Mouse (Mus musculus): ENCODE results near the gene St8sia4. TPM values are rescaled to one million over a fixed set of nuclear protein-coding genes. Genes with fewer than 3 reads are reported as not detected.

Gene St8sia4
- polyA plus RNA-seq, 1 experiment = 0.02 TPM

DNA sequence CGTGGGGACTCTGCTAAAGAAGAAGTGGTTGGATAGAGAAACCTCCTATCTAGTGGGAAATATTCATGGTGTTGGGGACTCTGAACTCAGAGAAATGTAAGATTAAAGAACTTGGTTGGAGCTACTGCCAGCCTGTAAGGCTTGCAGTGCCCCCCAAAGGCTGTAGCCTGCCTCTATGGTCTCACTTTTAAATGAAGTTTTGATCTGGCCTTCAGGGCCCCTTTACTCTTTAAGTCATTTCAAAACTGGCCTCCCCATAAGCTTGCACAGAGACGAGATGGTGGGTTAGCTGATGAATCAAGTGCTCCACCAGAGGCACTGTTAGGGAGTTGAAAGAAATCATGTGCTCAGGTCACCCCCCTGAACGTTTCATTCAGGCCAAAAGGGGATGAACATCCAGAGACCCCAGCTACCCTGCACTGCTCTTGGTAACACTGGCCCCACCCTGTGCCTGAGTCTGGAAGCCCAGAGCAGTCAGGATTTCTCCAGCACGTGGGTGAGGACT, 3.0 kb downstream of the St8sia4 start:
- Histone ChIP-seq H3K27me3 (ENCODE audit: control insufficient read depth) (peaks cover 31% of the 10 kb centered on the region), H3K4me1 (ENCODE audit: control insufficient read depth) (peaks cover 11% of the 10 kb centered on the region)

DNA sequence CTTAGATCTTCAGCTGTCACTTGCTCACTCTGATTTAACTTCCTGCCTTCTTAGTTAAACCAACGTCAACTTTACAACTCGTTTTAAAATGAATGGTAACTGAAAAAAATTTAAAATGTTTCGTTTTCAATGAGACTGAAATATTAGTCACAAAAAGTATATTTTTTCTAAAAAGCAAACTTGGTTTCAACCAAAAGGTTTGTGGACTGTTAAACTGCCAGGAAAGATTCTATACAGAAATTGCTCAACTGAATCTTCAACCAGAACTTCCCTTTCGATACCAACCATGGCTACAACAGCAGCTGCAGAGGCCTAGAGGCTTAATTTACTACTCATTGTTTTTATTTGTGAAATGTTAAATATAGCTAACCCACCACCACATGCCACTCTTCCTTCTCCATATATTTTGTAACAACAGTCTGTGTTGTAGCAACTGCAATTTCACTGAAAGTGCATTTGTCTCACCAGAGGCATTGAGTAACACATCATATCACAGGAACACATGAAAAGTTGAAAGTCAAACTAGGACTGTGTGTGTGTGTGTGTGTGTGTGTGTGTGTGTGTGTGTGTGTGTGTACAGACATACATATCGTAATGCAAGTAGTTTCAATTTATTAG, 10.2 kb downstream of the St8sia4 start:
- Histone ChIP-seq H3K27me3 (ENCODE audit: control insufficient read depth) (no peaks in the 10 kb centered on the region), H3K36me3 (ENCODE audit: control insufficient read depth) (no peaks in the 10 kb centered on the region), H3K4me3 (replicated peaks) (no peak overlapping the region), H3K4me1 (ENCODE audit: control insufficient read depth) (no peaks in the 10 kb centered on the region), H3K9me3 (ENCODE audit: control insufficient read depth, low read length) (no peaks in the 10 kb centered on the region)
- TF ChIP-seq GATA1 (IDR thresholded peaks at IDR 0.05; ENCODE audit: low read length) (no peak), TAL1 (IDR thresholded peaks at IDR 0.05; ENCODE audit: low read length) (no peak)

More for the DNA sequence above, 3.0 kb downstream of the St8sia4 start:
- Histone ChIP-seq H3K4me3 (replicated peaks) (no peak overlapping the region), H3K9me3 (ENCODE audit: control insufficient read depth, low read length) (no peaks in the 10 kb centered on the region), H3K36me3 (ENCODE audit: control insufficient read depth) (no peaks in the 10 kb centered on the region)
- TF ChIP-seq TAL1 (IDR thresholded peaks at IDR 0.05; ENCODE audit: low read length) (no peak), GATA1 (IDR thresholded peaks at IDR 0.05; ENCODE audit: low read length) (no peak)

DNA sequence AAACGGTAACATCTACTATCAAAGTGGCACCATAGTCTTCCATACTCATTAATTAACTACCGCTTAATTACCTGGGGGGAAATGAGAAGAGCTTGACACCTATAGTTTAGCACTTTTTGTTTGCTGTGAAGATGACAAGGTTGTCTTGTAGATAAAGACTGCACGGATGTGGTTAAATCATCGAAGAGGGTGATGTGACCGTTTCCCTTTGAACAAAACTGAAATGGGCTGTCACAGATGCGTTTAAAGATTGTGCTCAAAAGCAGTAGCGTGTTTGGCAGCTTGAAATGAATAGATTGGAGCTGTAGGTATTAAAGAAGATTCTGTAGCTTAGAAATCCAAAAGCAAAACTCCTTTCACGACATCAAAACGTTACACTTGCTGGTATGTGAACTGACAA, 11.8 kb downstream of the St8sia4 start:
- no peaks in the 10 kb centered on the region for H3K4me1 ChIP-seq (ENCODE audit: control insufficient read depth)
- H3K27me3 ChIP-seq (ENCODE audit: control insufficient read depth) = no peaks in the 10 kb centered on the region
- no peaks in the 10 kb centered on the region for H3K36me3 ChIP-seq (ENCODE audit: control insufficient read depth)
- no peak overlapping the region for H3K4me3 ChIP-seq (replicated peaks)
- H3K9me3 ChIP-seq (ENCODE audit: control insufficient read depth, low read length) = no peaks in the 10 kb centered on the region
- TF ChIP-seq TAL1 (IDR thresholded peaks at IDR 0.05; ENCODE audit: low read length) (no peak), GATA1 (IDR thresholded peaks at IDR 0.05; ENCODE audit: low read length) (no peak)

DNA sequence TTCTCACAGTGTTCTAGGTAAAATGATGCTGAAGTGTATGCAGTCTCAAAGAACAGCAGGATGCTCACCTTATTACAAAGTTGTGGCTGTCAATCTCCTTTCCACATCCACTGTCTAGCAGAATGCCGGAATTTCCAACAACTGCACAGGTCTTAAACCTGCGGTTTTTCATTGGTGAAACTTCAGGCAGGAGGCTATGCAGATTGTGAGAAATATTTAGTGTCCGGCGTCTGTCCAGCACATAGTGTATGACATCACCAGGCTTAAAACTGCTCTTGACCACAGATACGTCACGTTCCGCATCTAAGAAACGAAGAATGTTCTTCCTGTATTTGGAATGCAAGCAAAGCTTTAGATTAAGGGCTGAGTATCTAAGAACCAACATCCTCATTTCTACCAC, 13.9 kb downstream of the St8sia4 start:
- Histone ChIP-seq H3K4me1 (ENCODE audit: control insufficient read depth) (no peaks in the 10 kb centered on the region), H3K4me3 (replicated peaks) (no peak overlapping the region), H3K27me3 (ENCODE audit: control insufficient read depth) (no peaks in the 10 kb centered on the region), H3K36me3 (ENCODE audit: control insufficient read depth) (no peaks in the 10 kb centered on the region), H3K9me3 (ENCODE audit: control insufficient read depth, low read length) (no peaks in the 10 kb centered on the region)
- no peak for TF ChIP-seq GATA1 (IDR thresholded peaks at IDR 0.05; ENCODE audit: low read length)
- TF ChIP-seq TAL1 (IDR thresholded peaks at IDR 0.05; ENCODE audit: low read length) = no peak

GRCm38 (mm10) chr1:95644292-95644691, 23.1 kb downstream of the St8sia4 start:
- H3K4me3 ChIP-seq (replicated peaks) = no peak overlapping the region
- TF ChIP-seq GATA1 (IDR thresholded peaks at IDR 0.05; ENCODE audit: low read length) (no peak), TAL1 (IDR thresholded peaks at IDR 0.05; ENCODE audit: low read length) (no peak)
- H3K9me3 ChIP-seq (ENCODE audit: control insufficient read depth, low read length) = no peaks in the 10 kb centered on the region

GRCm38 (mm10) chr1:95639001-95639400, 28.4 kb downstream of the St8sia4 start:
- no peaks in the 10 kb centered on the region for H3K36me3 ChIP-seq (ENCODE audit: control insufficient read depth)
- H3K27me3 ChIP-seq (ENCODE audit: control insufficient read depth) = no peaks in the 10 kb centered on the region
- H3K4me3 ChIP-seq (replicated peaks) = no peak overlapping the region
- H3K4me1 ChIP-seq (ENCODE audit: control insufficient read depth) = no peaks in the 10 kb centered on the region
- TF ChIP-seq GATA1 (IDR thresholded peaks at IDR 0.05; ENCODE audit: low read length) (no peak), TAL1 (IDR thresholded peaks at IDR 0.05; ENCODE audit: low read length) (no peak)
- H3K9me3 ChIP-seq (ENCODE audit: control insufficient read depth, low read length) = no peaks in the 10 kb centered on the region

More at GRCm38 (mm10) chr1:95644292-95644691, 23.1 kb downstream of the St8sia4 start:
- H3K36me3 ChIP-seq (ENCODE audit: control insufficient read depth) = no peaks in the 10 kb centered on the region
- no peaks in the 10 kb centered on the region for H3K4me1 ChIP-seq (ENCODE audit: control insufficient read depth)
- no peaks in the 10 kb centered on the region for H3K27me3 ChIP-seq (ENCODE audit: control insufficient read depth)

DNA sequence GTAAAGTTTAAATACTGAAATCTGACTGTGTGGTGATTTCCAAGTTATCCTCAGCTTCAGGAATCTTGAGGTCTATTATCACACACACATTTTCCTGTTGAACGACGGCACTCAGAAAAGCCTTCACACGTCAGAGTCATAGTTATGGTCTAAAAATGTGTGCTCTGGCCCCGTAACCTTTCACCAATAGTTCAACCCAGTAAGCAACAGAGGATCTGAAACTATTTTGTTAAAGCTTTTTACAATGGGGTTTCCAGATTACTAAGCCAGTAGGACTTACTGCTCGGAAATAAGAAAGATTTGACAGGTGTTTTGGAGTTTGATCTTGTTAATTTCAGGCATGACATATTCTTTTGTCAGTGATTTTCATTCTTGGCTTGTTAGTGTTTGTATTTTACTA, 43.0 kb downstream of the St8sia4 start:
- Histone ChIP-seq H3K4me1 (ENCODE audit: control insufficient read depth) (no peaks in the 10 kb centered on the region), H3K27me3 (ENCODE audit: control insufficient read depth) (no peaks in the 10 kb centered on the region), H3K4me3 (replicated peaks) (no peak overlapping the region), H3K36me3 (ENCODE audit: control insufficient read depth) (no peaks in the 10 kb centered on the region), H3K9me3 (ENCODE audit: control insufficient read depth, low read length) (no peaks in the 10 kb centered on the region)
- no peak for TF ChIP-seq TAL1 (IDR thresholded peaks at IDR 0.05; ENCODE audit: low read length)
- TF ChIP-seq GATA1 (IDR thresholded peaks at IDR 0.05; ENCODE audit: low read length) = no peak

DNA sequence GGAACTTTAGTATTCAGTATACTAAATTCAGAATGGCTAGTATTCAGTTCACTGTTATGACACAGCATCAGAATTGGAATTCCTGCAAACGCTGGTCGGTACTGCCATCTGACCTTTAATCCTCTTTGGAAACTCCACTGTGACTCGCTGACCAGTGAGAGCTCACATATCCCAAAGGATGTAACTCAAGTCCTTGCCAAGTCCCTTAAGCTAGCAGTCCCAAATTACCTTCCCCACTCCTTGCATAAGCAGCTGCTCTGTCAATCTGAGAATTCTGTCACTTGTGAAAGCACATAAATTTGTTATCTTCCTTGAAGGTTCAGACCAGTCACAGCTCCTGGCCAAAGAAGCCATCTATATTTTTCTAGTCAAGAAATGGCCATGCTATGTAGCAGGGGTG, 48.7 kb downstream of the St8sia4 start:
- Histone ChIP-seq H3K36me3 (ENCODE audit: control insufficient read depth) (no peaks in the 10 kb centered on the region), H3K4me3 (replicated peaks) (no peak overlapping the region), H3K9me3 (ENCODE audit: control insufficient read depth, low read length) (no peaks in the 10 kb centered on the region), H3K4me1 (ENCODE audit: control insufficient read depth) (no peaks in the 10 kb centered on the region), H3K27me3 (ENCODE audit: control insufficient read depth) (no peaks in the 10 kb centered on the region)
- TF ChIP-seq GATA1 (IDR thresholded peaks at IDR 0.05; ENCODE audit: low read length) (no peak), TAL1 (IDR thresholded peaks at IDR 0.05; ENCODE audit: low read length) (no peak)

GRCm38 (mm10) chr1:95618125-95618524, 49.2 kb downstream of the St8sia4 start:
- Histone ChIP-seq H3K36me3 (ENCODE audit: control insufficient read depth) (no peaks in the 10 kb centered on the region), H3K4me3 (replicated peaks) (no peak overlapping the region), H3K9me3 (ENCODE audit: control insufficient read depth, low read length) (no peaks in the 10 kb centered on the region), H3K4me1 (ENCODE audit: control insufficient read depth) (no peaks in the 10 kb centered on the region), H3K27me3 (ENCODE audit: control insufficient read depth) (no peaks in the 10 kb centered on the region)
- TF ChIP-seq GATA1 (IDR thresholded peaks at IDR 0.05; ENCODE audit: low read length) (no peak), TAL1 (IDR thresholded peaks at IDR 0.05; ENCODE audit: low read length) (no peak)

DNA sequence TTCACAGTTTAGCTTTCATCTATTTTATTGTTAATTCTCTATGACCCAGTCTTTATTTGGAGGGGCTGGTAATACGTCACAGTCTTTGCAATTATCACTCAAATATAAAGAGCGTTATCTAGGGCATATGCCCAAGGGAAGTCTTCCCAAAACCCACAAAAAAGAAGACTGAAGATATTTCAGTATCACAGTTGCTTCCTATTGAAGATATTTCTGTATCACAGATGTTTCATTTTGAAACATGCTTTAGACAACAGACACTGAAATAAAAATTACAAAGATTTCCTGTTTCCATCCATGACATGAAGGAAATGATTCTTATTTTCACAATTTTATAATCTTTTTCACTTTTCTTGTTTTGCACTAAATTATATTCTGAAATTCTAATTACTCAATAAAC, 57.4 kb downstream of the St8sia4 start:
- Histone ChIP-seq H3K27me3 (ENCODE audit: control insufficient read depth) (no peaks in the 10 kb centered on the region), H3K36me3 (ENCODE audit: control insufficient read depth) (no peaks in the 10 kb centered on the region), H3K9me3 (ENCODE audit: control insufficient read depth, low read length) (no peaks in the 10 kb centered on the region), H3K4me3 (replicated peaks) (no peak overlapping the region), H3K4me1 (ENCODE audit: control insufficient read depth) (no peaks in the 10 kb centered on the region)
- TF ChIP-seq TAL1 (IDR thresholded peaks at IDR 0.05; ENCODE audit: low read length) (no peak), GATA1 (IDR thresholded peaks at IDR 0.05; ENCODE audit: low read length) (no peak)
